Mouse (Mus musculus) cerebellum, adult 2 months (tissue): ENCODE measurements at regions not wholly inside any gene's neighbourhood (a gene's known extent, or its start where the extent isn't known, plus 50 kb on each side); places are given as distances from the start of the nearest gene placed in this dataset.

Experiments
- CTCF ChIP-seq: fragments of 200-500 bp; IDR thresholded peaks from 2 replicates; pipeline ENCODE4 v1.5.1; 2011; ENCODE audit warnings: low read depth, mild to moderate bottlenecking, control low read depth, low read length, moderate library complexity, borderline replicate concordance; ENCODE audit not compliant: insufficient read depth
- POLR2A ChIP-seq: fragments of 200-500 bp; IDR thresholded peaks from 2 replicates; pipeline ENCODE4 v1.6.1; 2011; ENCODE audit warnings: low read length, control low read depth, borderline replicate concordance; ENCODE audit not compliant: insufficient read depth

GRCm38 (mm10) chr1:92316191-92316723, 120.8 kb upstream of the Hdac4 start:
- TF ChIP-seq CTCF = no peak
- TF ChIP-seq POLR2A = no peak
